Mouse (Mus musculus) retina, adult 2 months (tissue): ENCODE data around the gene Cby1.

Experiments used
- DNase-seq: peaks from one replicate; pipeline ENCODE4 v3.0.0-alpha.2; 2012; ENCODE audit warnings: low read depth, low spot score

Cby1 gene

GRCm38 (mm10) chr15:79677936-79678335 lies 18.9 kb downstream of the Cby1 start:
- no peak for DNase-seq

GRCm38 (mm10) chr15:79681973-79682372 lies 23.0 kb downstream of the Cby1 start:
- DNase-seq = no peak

DNA sequence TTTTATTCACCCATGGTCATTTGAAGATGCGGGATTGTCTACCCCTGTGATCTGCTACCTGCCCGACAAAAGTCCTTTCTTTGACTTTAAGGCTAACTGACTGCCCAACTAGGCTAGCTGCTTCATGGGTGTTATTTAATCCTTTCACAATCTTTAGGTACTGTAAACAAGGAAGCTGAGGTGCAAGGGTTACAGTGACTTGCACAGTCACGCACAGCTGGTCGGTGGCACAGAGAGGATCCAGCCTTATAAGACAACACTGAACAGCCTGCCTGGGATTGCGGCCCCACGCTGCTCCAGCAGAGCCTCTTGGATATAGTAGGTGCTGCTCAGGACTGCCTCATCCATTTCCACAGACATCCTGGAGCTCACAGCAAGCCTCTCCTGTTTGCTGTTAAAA lies 24.1 kb downstream of the Cby1 start:
- DNase-seq = no peak

DNA sequence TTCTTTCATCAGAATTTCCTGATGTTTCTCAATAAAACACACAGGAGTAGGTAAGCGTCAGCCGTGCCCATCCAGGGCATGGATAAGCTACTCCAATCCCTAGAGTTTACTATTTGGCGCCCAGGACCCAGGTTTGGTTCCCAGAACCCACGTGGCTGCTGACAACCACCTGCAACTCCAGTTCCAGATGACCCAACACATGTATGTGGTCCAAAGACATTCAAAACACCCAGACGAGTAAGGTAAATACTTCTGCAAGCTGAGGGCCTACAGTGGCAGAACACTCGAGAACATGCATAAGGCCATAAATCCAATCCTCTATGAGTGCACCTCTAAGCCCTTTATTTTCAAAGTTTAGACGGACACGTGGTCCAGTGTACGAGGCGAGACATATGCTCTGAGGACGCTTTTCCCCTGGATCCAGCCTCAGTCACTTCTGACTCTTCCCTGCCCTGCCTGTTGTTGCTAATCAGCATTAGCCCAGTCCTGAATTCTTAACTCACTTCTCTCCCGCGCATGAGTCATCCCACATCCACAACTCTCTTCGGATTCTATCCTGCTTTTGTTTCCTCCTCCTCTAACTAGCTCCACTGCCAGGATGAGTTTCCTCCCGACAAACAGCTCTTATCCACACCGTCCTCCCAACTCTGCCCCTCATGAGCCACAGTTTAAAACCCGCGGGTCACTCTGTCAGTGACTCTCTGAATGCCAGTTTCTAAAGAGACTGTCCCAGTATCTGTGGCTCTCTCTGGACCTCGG lies 24.9 kb downstream of the Cby1 start:
- DNase-seq = no peak

- no peak for DNase-seq
These were observed 25.6 kb downstream of the Cby1 start for GRCm38 (mm10) chr15:79684616-79685015.

- no peak for DNase-seq
These were observed 26.2 kb downstream of the Cby1 start for GRCm38 (mm10) chr15:79685141-79685641.

DNA sequence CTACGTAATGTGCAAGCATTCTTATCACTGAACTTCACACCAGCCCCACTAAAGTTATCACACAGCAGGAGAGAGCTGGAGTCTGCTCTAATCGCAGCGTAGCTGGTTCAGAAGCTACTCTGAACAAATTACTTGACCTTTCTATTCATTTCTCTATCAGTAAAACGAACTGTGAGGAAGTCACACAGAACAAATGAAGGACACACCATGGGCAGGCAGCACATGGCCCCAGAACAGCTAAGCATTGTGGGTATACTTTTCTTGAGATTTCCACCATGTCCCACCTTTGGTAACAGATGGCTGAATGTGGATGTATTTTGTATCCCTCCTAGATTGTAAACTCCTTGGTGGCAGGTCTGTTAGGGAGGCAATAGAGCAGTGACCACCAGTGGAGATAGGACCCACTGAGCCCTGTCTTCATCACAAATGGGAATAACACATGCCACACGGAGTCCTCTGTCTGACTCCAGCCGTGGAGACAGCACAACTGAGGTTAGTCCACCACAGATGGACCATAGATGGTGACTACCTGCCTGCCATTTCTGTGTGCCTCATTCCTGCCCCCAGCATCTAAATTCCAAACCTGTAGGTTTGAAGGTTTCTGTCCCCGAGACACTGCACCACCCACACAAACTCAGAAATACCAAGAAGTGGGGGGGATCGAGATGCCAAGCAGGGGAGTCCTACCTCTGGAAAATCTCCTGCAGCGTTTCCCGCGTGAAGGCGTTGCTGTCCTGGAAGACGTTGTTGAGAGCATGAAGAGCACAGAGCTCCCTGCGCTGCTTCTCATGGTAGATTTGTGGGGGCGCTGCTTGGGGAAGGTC lies 27.3 kb downstream of the Cby1 start:
- no peak for DNase-seq

DNA sequence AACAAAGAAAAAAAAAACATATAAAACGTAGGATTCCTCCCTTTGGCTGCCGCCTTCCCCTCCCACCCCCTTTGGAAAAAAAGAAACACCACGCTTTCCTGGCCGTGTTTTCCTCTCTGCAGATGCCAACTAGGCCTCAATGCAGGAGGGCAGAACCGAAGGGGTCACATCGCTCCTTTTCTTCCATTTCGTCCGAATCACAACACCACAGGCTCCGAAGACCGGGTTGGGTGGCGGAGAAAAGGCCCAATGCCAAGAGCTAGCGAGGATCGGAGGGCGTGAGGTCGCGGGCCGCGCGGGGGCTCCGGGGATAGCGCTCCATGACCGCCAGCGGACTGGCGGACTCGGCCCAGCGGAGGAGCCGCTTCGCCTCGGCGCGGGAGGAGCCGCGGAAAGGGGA lies 28.2 kb downstream of the Cby1 start:
- DNase-seq = no peak

GRCm38 (mm10) chr15:79687646-79688267 lies 28.8 kb downstream of the Cby1 start, which contains the start of gene Josd1:
Gene Josd1 (minus strand): TSS chr15:79687919.
- peak; percentile 93 for DNase-seq

- no peak for DNase-seq
These were observed 29.4 kb downstream of the Cby1 start for GRCm38 (mm10) chr15:79688268-79688956.

DNA sequence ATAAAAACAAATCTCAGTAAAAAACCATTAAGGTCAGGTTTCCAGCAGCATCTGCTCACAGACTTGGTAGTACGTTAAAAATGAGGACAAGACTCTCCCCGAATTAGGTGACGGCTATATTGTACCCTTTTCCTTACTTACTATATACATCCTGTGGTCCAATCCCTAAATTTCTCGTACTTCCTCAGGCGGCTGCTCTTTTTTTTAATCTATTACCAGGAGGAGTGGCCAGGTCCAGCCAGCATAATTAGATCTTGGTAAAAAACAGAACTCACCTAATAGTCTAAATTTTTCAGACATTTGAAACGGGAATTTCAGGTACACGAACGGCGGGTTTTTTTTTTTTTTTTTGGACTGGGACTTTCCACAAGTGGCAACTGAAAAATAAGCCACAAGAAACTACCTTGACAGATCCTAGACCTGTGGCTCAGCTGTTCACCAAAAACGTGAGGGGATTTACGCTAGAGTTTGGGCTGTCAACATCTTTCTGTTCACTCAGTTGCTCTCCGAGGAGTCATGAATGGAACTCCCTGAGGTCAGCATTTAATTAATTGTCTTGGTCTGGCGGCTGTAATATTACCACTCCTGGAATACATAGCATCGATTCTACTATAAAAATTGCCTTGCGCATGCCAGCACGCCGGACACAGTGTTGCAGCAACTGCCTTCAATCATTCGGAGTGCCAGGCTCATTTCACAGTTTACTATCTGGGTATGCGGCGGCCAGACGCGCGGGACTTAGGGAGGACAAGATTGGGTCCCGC lies 30.8 kb downstream of the Cby1 start:
- DNase-seq = no peak

DNA sequence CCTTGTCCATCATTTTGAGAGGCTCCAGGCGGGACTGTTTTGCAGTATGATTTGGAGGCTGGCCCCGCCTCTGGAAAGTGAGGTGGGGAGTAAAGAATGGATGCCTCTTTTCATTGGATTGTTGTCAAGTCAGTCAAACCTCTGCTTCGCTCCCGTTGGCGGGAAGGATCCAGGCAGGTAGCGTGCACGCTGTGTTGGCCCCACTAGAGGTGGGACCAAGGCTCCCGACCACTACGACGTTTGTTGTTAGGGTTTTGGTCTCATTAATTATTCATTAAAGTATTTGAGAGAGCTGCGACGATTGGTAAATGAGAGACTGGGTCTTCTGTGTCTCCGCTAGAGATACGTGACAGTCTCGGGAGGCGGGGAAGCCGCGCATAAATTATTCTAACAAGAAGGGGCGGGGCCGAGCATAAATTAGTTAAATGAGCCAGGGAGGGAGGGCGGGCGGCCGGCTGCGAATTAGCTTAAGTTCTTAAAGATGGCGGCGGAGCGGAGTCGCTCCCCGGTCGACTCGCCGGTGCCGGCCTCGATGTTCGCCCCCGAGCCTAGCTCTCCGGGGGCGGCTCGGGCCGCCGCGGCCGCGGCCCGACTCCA lies 31.5 kb downstream of the Cby1 start, which contains the start of gene Gtpbp1:
Gtpbp1 (plus strand) TSS at position 420 of the 597 bp plus-strand sequence.
- DNase-seq = peak; percentile 100

- DNase-seq = no peak
These were observed 32.1 kb downstream of the Cby1 start for GRCm38 (mm10) chr15:79691023-79691508.

DNA sequence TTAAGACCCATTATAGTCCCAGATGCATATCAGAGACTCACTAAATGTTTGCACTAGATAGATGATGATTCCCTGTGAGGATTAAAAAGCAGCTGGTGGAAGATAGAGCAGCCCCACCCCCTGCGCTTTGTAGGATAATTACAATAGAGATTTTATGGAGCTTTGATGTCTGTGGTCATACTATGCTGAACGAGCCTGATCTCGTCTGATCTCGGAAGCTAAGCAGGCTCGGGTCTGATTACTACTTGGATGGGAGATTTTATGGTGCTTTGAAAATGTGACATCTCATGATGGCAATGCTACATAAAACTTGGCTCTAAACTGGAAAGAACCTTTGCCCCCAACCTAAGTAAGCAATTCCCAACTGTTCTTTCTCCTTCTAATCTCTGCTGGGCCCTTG lies 33.3 kb downstream of the Cby1 start:
- DNase-seq = no peak

GRCm38 (mm10) chr15:79693740-79694139 lies 34.7 kb downstream of the Cby1 start:
- DNase-seq = no peak

DNA sequence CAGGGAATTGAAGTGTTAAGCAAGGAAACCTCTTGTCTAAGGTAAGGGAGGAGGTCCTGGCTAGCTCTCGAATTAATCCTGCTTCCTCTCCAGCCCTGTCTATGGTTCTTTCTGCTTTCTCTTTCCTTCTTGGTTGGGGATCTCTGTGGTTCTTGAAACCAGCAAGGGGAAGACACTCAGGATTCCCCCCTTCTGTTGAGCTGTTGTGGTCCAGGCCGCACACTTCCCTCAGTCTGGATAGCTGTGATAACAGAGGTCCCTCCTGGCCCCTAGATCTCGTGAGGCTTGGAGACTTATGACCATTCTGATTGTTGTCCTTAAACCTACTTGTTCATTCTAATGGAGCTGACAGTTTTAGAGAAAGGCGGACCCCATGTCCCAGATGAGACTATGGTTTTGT lies 35.5 kb downstream of the Cby1 start:
- DNase-seq = no peak

GRCm38 (mm10) chr15:79695516-79695915 lies 36.5 kb downstream of the Cby1 start:
- no peak for DNase-seq

GRCm38 (mm10) chr15:79696508-79696907 lies 37.5 kb downstream of the Cby1 start:
- no peak for DNase-seq

DNA sequence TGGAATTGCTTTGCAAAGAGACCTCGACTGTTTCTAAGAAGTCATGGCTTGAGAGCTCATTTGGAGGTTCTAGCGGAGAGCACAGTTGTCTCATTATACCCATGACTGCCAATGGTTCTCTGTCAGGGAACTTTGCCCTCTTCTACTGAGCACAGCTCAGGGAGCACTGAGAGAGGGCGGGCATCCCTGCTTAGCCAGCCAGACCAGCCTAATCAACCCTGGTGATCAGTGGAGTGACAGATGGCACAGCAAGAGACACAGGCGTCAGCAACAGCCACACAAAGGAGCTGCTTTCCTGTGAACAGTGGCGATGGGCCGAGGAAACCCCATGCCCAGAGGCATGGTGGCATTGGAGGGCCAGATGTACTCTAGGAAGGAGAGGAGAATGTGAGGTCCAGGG lies 38.0 kb downstream of the Cby1 start:
- DNase-seq = no peak

DNA sequence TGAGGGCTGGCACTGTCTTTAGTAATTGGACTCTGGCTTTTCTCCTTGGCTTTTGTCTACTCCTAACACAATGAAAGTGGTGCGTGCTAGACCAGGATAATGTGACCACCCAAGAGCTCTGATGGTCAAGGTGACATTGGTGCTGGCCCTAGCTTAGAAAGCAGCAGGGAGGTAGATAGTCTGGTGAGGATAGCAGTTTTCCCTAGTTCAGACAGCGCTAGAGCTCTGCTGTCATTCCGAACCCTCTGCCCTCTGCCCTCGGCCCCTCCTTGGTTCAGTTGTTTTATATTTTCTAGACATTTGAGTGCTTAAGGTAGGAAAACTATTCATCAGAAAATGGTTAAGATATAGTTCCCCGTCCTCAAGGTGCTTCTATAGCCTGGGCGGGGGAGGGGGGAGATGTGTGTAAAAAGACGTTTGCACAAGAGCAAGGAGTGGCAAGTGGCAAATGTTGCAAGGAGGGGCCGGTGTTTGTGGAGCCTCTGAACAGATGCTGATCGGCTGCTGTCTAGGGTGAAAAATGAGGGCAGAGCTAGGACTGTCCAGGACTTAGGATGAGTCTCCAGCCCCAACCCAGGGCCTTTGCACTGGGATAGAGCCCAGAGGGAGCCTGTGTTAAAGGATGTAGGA lies 38.7 kb downstream of the Cby1 start:
- DNase-seq = no peak
